Mouse (Mus musculus): Measurements from ENCODE around the gene Zfp692. TPM values are rescaled to one million over a fixed set of nuclear protein-coding genes. Genes with fewer than 3 reads are reported as not detected.
A peak's percentile ranks its signal among the peaks of the same experiment; 100 is the strongest.

The Zfp692 gene
- polyA plus RNA-seq, 1 experiment from 2014 or later = 14.2 TPM

GRCm38 (mm10) chr11:58275756-58276155 is 31.1 kb upstream of the Zfp692 start:
- no peak overlapping the region for H3K4me2 ChIP-seq (ENCODE audit: low read depth, low read length)

GRCm38 (mm10) chr11:58281970-58282496 is 24.8 kb upstream of the Zfp692 start:
- Histone ChIP-seq H3K9ac (ENCODE audit: low read depth, low read length) (no peak overlapping the region), H3K9me3 (ENCODE audit: control insufficient read depth, low read length) (no peaks in the 10 kb centered on the region), H3K27ac (replicated peaks; ENCODE audit: low read depth, low read length) (no peak overlapping the region), H3K36me3 (ENCODE audit: control insufficient read depth, insufficient read depth, low read length) (no peaks in the 10 kb centered on the region), H3K4me3 (ENCODE audit: low read depth, low read length) (no peak overlapping the region), H3K27me3 (replicated peaks; ENCODE audit: control insufficient read depth, insufficient read depth, low read length) (no peaks in the 10 kb centered on the region), H3K4me2 (ENCODE audit: low read depth, low read length) (no peak overlapping the region), H3K4me1 (ENCODE audit: control insufficient read depth, insufficient read depth, low read length) (no peaks in the 10 kb centered on the region)
- DNase-seq (ENCODE audit: low spot score) = no peak
- 79% methylated on average over 13 of the region's 13 CpGs for WGBS
- ATAC-seq (ENCODE audit: low read depth) = no peak

More at GRCm38 (mm10) chr11:58275756-58276155, 31.1 kb upstream of the Zfp692 start:
- ATAC-seq (ENCODE audit: low read depth) (no peak), DNase-seq (ENCODE audit: low spot score) (no peak)
- H3K4me1 ChIP-seq (ENCODE audit: control insufficient read depth, insufficient read depth, low read length) = no peaks in the 10 kb centered on the region
- 57% methylated on average over 4 of the region's 4 CpGs for WGBS
- no peak overlapping the region for H3K9ac ChIP-seq (ENCODE audit: low read depth, low read length)
- no peaks in the 10 kb centered on the region for H3K27me3 ChIP-seq (replicated peaks; ENCODE audit: control insufficient read depth, insufficient read depth, low read length)
- no peak overlapping the region for H3K4me3 ChIP-seq (ENCODE audit: low read depth, low read length)
- H3K36me3 ChIP-seq (ENCODE audit: control insufficient read depth, insufficient read depth, low read length) = no peaks in the 10 kb centered on the region
- no peak overlapping the region for H3K27ac ChIP-seq (replicated peaks; ENCODE audit: low read depth, low read length)
- no peaks in the 10 kb centered on the region for H3K9me3 ChIP-seq (ENCODE audit: control insufficient read depth, low read length)

- Histone ChIP-seq H3K27ac (replicated peaks; ENCODE audit: low read depth, low read length) (no peak overlapping the region), H3K9ac (ENCODE audit: low read depth, low read length) (no peak overlapping the region), H3K9me3 (ENCODE audit: control insufficient read depth, low read length) (no peaks in the 10 kb centered on the region), H3K36me3 (ENCODE audit: control insufficient read depth, insufficient read depth, low read length) (no peaks in the 10 kb centered on the region), H3K4me2 (ENCODE audit: low read depth, low read length) (no peak overlapping the region), H3K4me3 (ENCODE audit: low read depth, low read length) (no peak overlapping the region), H3K4me1 (ENCODE audit: control insufficient read depth, insufficient read depth, low read length) (no peaks in the 10 kb centered on the region), H3K27me3 (replicated peaks; ENCODE audit: control insufficient read depth, insufficient read depth, low read length) (no peaks in the 10 kb centered on the region)
- WGBS = 76% methylated on average over 5 of the region's 5 CpGs
- ATAC-seq (ENCODE audit: low read depth) (no peak), DNase-seq (ENCODE audit: low spot score) (no peak)
Observed at GRCm38 (mm10) chr11:58282518-58282917, 24.4 kb upstream of the Zfp692 start.

- ATAC-seq (ENCODE audit: low read depth) (no peak), DNase-seq (ENCODE audit: low spot score) (no peak)
- Histone ChIP-seq H3K4me1 (ENCODE audit: control insufficient read depth, insufficient read depth, low read length) (no peaks in the 10 kb centered on the region), H3K4me3 (ENCODE audit: low read depth, low read length) (no peak overlapping the region), H3K9me3 (ENCODE audit: control insufficient read depth, low read length) (no peaks in the 10 kb centered on the region), H3K4me2 (ENCODE audit: low read depth, low read length) (no peak overlapping the region), H3K9ac (ENCODE audit: low read depth, low read length) (no peak overlapping the region), H3K36me3 (ENCODE audit: control insufficient read depth, insufficient read depth, low read length) (no peaks in the 10 kb centered on the region), H3K27me3 (replicated peaks; ENCODE audit: control insufficient read depth, insufficient read depth, low read length) (no peaks in the 10 kb centered on the region), H3K27ac (replicated peaks; ENCODE audit: low read depth, low read length) (no peak overlapping the region)
- 70% methylated on average over 9 of the region's 9 CpGs for WGBS
Observed at GRCm38 (mm10) chr11:58289992-58290682, 16.7 kb upstream of the Zfp692 start.

GRCm38 (mm10) chr11:58290812-58291211 is 16.1 kb upstream of the Zfp692 start:
- Histone ChIP-seq H3K4me3 (ENCODE audit: low read depth, low read length) (no peak overlapping the region), H3K27me3 (replicated peaks; ENCODE audit: control insufficient read depth, insufficient read depth, low read length) (no peaks in the 10 kb centered on the region), H3K36me3 (ENCODE audit: control insufficient read depth, insufficient read depth, low read length) (no peaks in the 10 kb centered on the region), H3K27ac (replicated peaks; ENCODE audit: low read depth, low read length) (no peak overlapping the region), H3K9me3 (ENCODE audit: control insufficient read depth, low read length) (no peaks in the 10 kb centered on the region), H3K4me1 (ENCODE audit: control insufficient read depth, insufficient read depth, low read length) (no peaks in the 10 kb centered on the region), H3K9ac (ENCODE audit: low read depth, low read length) (no peak overlapping the region), H3K4me2 (ENCODE audit: low read depth, low read length) (no peak overlapping the region)
- 77% methylated on average over 4 of the region's 4 CpGs for WGBS
- ATAC-seq (ENCODE audit: low read depth) (no peak), DNase-seq (ENCODE audit: low spot score) (no peak)

- WGBS = 56% methylated on average over 4 of the region's 4 CpGs
- ATAC-seq (ENCODE audit: low read depth) (no peak), DNase-seq (ENCODE audit: low spot score) (no peak)
- H3K4me3 ChIP-seq (ENCODE audit: low read depth, low read length) = no peak overlapping the region
- H3K27ac ChIP-seq (replicated peaks; ENCODE audit: low read depth, low read length) = no peak overlapping the region
- no peak overlapping the region for H3K9ac ChIP-seq (ENCODE audit: low read depth, low read length)
- H3K4me1 ChIP-seq (ENCODE audit: control insufficient read depth, insufficient read depth, low read length) = no peaks in the 10 kb centered on the region
- H3K27me3 ChIP-seq (replicated peaks; ENCODE audit: control insufficient read depth, insufficient read depth, low read length) = no peaks in the 10 kb centered on the region
- H3K36me3 ChIP-seq (ENCODE audit: control insufficient read depth, insufficient read depth, low read length) = no peaks in the 10 kb centered on the region
- no peak overlapping the region for H3K4me2 ChIP-seq (ENCODE audit: low read depth, low read length)
- no peaks in the 10 kb centered on the region for H3K9me3 ChIP-seq (ENCODE audit: control insufficient read depth, low read length)
Observed at GRCm38 (mm10) chr11:58292791-58293190, 14.1 kb upstream of the Zfp692 start.

- DNase-seq (ENCODE audit: low spot score) = no peak
- Histone ChIP-seq H3K4me1 (ENCODE audit: control insufficient read depth, insufficient read depth, low read length) (no peaks in the 10 kb centered on the region), H3K36me3 (ENCODE audit: control insufficient read depth, insufficient read depth, low read length) (no peaks in the 10 kb centered on the region), H3K9me3 (ENCODE audit: control insufficient read depth, low read length) (no peaks in the 10 kb centered on the region), H3K4me2 (ENCODE audit: low read depth, low read length) (no peak overlapping the region), H3K27me3 (replicated peaks; ENCODE audit: control insufficient read depth, insufficient read depth, low read length) (no peaks in the 10 kb centered on the region), H3K9ac (ENCODE audit: low read depth, low read length) (no peak overlapping the region), H3K4me3 (ENCODE audit: low read depth, low read length) (no peak overlapping the region), H3K27ac (replicated peaks; ENCODE audit: low read depth, low read length) (no peak overlapping the region)
- no peak for ATAC-seq (ENCODE audit: low read depth)
- 79% methylated on average over 6 of the region's 6 CpGs for WGBS
Observed at GRCm38 (mm10) chr11:58297396-58297795, 9.5 kb upstream of the Zfp692 start.

- Histone ChIP-seq H3K36me3 (ENCODE audit: control insufficient read depth, insufficient read depth, low read length) (no peaks in the 10 kb centered on the region), H3K27ac (replicated peaks; ENCODE audit: low read depth, low read length) (peak overlapping the region; percentile 48; the same call in 1 of the 2 replicates), H3K27me3 (replicated peaks; ENCODE audit: control insufficient read depth, insufficient read depth, low read length) (no peaks in the 10 kb centered on the region), H3K4me2 (ENCODE audit: low read depth, low read length) (peak overlapping the region; percentile 63), H3K9me3 (ENCODE audit: control insufficient read depth, low read length) (no peaks in the 10 kb centered on the region), H3K9ac (ENCODE audit: low read depth, low read length) (peak overlapping the region; percentile 28; the same call in 1 of the 2 replicates), H3K4me3 (ENCODE audit: low read depth, low read length) (peak overlapping the region; percentile 51), H3K4me1 (ENCODE audit: control insufficient read depth, insufficient read depth, low read length) (peaks cover 5% of the 10 kb centered on the region)
- DNase-seq (ENCODE audit: low spot score) (peak; percentile 63), ATAC-seq (ENCODE audit: low read depth) (no peak)
- 8% methylated on average over 13 of the region's 13 CpGs for WGBS
Observed at GRCm38 (mm10) chr11:58301057-58301456, 5.8 kb upstream of the Zfp692 start.

All from embryonic facial prominence, embryonic 14.5 days (tissue).